Mouse (Mus musculus): ENCODE results near the gene Isy1. TPM values are rescaled to one million over a fixed set of nuclear protein-coding genes. Genes with fewer than 3 reads are reported as not detected.

Isy1 gene
- 15.8 TPM for polyA plus RNA-seq (2014; fragmentation: Illumina TruSeq; extraction: RNeasy Lipid Tissue Mini Kit (QIAGEN cat#74804); ENCODE audit: low read depth, low replicate concordance)

GRCm38 (mm10) chr6:87838551-87839197 lies at the start of gene Isy1:
TSS of gene Isy1 (minus strand) at chr6:87838798.

DNA sequence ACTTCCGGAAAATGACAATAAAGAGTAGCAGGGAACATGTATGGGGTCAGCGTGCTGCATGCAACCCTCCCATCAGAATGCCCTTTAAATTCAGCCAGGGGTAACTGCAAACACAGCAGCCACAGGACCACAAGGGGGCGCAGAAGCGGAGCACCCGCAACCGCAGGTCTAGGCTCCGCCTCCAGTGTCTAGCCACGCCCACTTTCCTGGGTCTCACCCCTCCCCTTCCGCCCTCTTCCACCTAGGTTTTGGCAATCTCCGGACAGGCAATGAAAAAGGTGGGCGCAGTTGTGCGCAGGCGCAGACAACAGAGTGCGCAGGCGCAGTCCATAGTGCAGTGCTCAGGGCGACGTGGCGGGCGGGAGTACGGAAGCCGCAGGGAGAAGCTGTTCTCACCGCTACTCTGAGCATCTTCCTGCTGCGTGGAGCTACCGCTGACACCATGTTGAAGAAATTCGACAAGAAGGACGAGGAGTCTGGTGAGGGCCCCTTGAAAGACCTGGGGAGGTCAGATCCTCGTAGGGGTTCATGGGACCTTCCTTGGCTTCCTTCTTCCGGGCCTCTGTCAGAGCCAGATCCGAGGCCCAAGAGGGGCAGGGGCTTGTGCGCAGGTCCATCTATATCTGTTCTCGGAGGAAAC lies 49.1 kb upstream of the Isy1 start, which contains the start of gene Copg1:
TSS of gene Copg1 (plus strand) at position 221 of the 640 bp plus-strand sequence.

GRCm38 (mm10) chr6:87850900-87851614 lies 12.5 kb upstream of the Isy1 start, which contains the start of gene Cnbp:
TSS of gene Cnbp (minus strand) at chr6:87851106.

GRCm38 (mm10) chr6:87835695-87836094 lies 2.9 kb downstream of the Isy1 start, which contains the start of gene Gm45140:
TSS of gene Gm45140 (minus strand) at chr6:87835795.

GRCm38 (mm10) chr6:87811675-87812338 lies 26.8 kb downstream of the Isy1 start, which contains the start of gene Rab43:
TSS of gene Rab43 (minus strand) at chr6:87812164.

GRCm38 (mm10) chr6:87777842-87778241 lies 60.8 kb downstream of the Isy1 start, which contains the start of gene Gp9:
TSS of gene Gp9 (plus strand) at chr6:87778072.

Other genes with a start within 250 kb of the Isy1 start
- 0.47 TPM for gene Prokr1, start 248.1 kb downstream of the Isy1 start, polyA plus RNA-seq (2014; fragmentation: Illumina TruSeq; extraction: RNeasy Lipid Tissue Mini Kit (QIAGEN cat#74804); ENCODE audit: low read depth, low replicate concordance)
- 10.4 TPM for gene Aplf, start 166.6 kb downstream of the Isy1 start, polyA plus RNA-seq (2014; fragmentation: Illumina TruSeq; extraction: RNeasy Lipid Tissue Mini Kit (QIAGEN cat#74804); ENCODE audit: low read depth, low replicate concordance)
- gene Efcc1, start 107.9 kb downstream of the Isy1 start, polyA plus RNA-seq (2014; fragmentation: Illumina TruSeq; extraction: RNeasy Lipid Tissue Mini Kit (QIAGEN cat#74804); ENCODE audit: low read depth, low replicate concordance): not detected
- not detected for gene Gp9, start 60.7 kb downstream of the Isy1 start, polyA plus RNA-seq (2014; fragmentation: Illumina TruSeq; extraction: RNeasy Lipid Tissue Mini Kit (QIAGEN cat#74804); ENCODE audit: low read depth, low replicate concordance)
- 5.8 TPM for gene Rab43, start 26.6 kb downstream of the Isy1 start, polyA plus RNA-seq (2014; fragmentation: Illumina TruSeq; extraction: RNeasy Lipid Tissue Mini Kit (QIAGEN cat#74804); ENCODE audit: low read depth, low replicate concordance)
- gene Gm45140, start 3.0 kb downstream of the Isy1 start, polyA plus RNA-seq (2014; fragmentation: Illumina TruSeq; extraction: RNeasy Lipid Tissue Mini Kit (QIAGEN cat#74804); ENCODE audit: low read depth, low replicate concordance): not detected
- 1,128 TPM for gene Cnbp, start 12.3 kb upstream of the Isy1 start, polyA plus RNA-seq (2014; fragmentation: Illumina TruSeq; extraction: RNeasy Lipid Tissue Mini Kit (QIAGEN cat#74804); ENCODE audit: low read depth, low replicate concordance)
- 31.1 TPM for gene Copg1, start 49.0 kb upstream of the Isy1 start, polyA plus RNA-seq (2014; fragmentation: Illumina TruSeq; extraction: RNeasy Lipid Tissue Mini Kit (QIAGEN cat#74804); ENCODE audit: low read depth, low replicate concordance)
- 5.5 TPM for gene Hmces, start 75.1 kb upstream of the Isy1 start, polyA plus RNA-seq (2014; fragmentation: Illumina TruSeq; extraction: RNeasy Lipid Tissue Mini Kit (QIAGEN cat#74804); ENCODE audit: low read depth, low replicate concordance)
- not detected for gene H1fx, start 142.8 kb upstream of the Isy1 start, polyA plus RNA-seq (2014; fragmentation: Illumina TruSeq; extraction: RNeasy Lipid Tissue Mini Kit (QIAGEN cat#74804); ENCODE audit: low read depth, low replicate concordance)
- 441 TPM for gene Rab7, start 206.5 kb upstream of the Isy1 start, polyA plus RNA-seq (2014; fragmentation: Illumina TruSeq; extraction: RNeasy Lipid Tissue Mini Kit (QIAGEN cat#74804); ENCODE audit: low read depth, low replicate concordance)
- gene Rpn1, start 245.7 kb upstream of the Isy1 start, polyA plus RNA-seq (2014; fragmentation: Illumina TruSeq; extraction: RNeasy Lipid Tissue Mini Kit (QIAGEN cat#74804); ENCODE audit: low read depth, low replicate concordance): 144 TPM

Measured in adrenal gland, adult 10 weeks (tissue).